Mouse (Mus musculus) midbrain, postnatal 0 days (tissue): Measurements from ENCODE around the gene Susd6. TPM values are rescaled to one million over a fixed set of nuclear protein-coding genes. Genes with fewer than 3 reads are reported as not detected.
"Not testable (repeated sequence)": the region's sequence is repeated elsewhere in the genome, so short reads cannot be mapped to it uniquely, and the experiment has no call there.

Source experiments
- ATAC-seq: fragments of 200-750 bp; cut with Nextera tagmentation; 2 replicates; pipeline ENCODE4 v1.8.0; 2017; ENCODE audit warnings: moderate number of reproducible peaks, mild to moderate bottlenecking, moderate TSS enrichment, moderate library complexity; ENCODE audit not compliant: low FRiP score
- DNase-seq: peaks from one replicate; pipeline ENCODE4 v3.0.0-alpha.2; 2015; ENCODE audit warnings: low spot score
- H3K27ac ChIP-seq: fragments of 300-500 bp; sonication (generic); 2 replicates; pipeline ENCODE4 v1.5.1; 2014; ENCODE audit warnings: low read depth, mild to moderate bottlenecking, low read length, mixed read lengths
- H3K27me3 ChIP-seq: fragments of 300-500 bp; sonication (generic); 2 replicates; pipeline ENCODE4 v1.6.1; 2014; ENCODE audit warnings: low read length, control low read depth, mixed read lengths; ENCODE audit not compliant: insufficient read depth
- H3K36me3 ChIP-seq: fragments of 300-500 bp; sonication (generic); 2 replicates; pipeline ENCODE4 v1.6.1; 2014; ENCODE audit warnings: low read length, control low read depth, mixed read lengths; ENCODE audit not compliant: insufficient read depth
- H3K4me1 ChIP-seq: fragments of 300-500 bp; sonication (generic); 2 replicates; pipeline ENCODE4 v1.6.1; 2014; ENCODE audit warnings: mild to moderate bottlenecking, control low read depth, antibody characterized with exemption, low read length, mixed read lengths; ENCODE audit not compliant: insufficient read depth
- H3K4me2 ChIP-seq: fragments of 300-500 bp; sonication (generic); 2 replicates; pipeline ENCODE4 v1.6.1; 2014; ENCODE audit warnings: low read depth, mild to moderate bottlenecking, low read length, mixed read lengths; ENCODE audit not compliant: poor library complexity, severe bottlenecking
- H3K4me3 ChIP-seq: fragments of 300-500 bp; sonication (generic); 2 replicates; pipeline ENCODE4 v1.5.1; 2014; ENCODE audit warnings: low read depth, mild to moderate bottlenecking, low read length, moderate library complexity
- H3K9ac ChIP-seq: fragments of 300-500 bp; sonication (generic); replicated peaks from 2 replicates; pipeline ENCODE4 v1.6.1; 2014; ENCODE audit warnings: mild to moderate bottlenecking, low read length, moderate library complexity, mixed read lengths; ENCODE audit not compliant: poor library complexity, severe bottlenecking
- H3K9me3 ChIP-seq: fragments of 300-500 bp; sonication (generic); 2 replicates; pipeline ENCODE4 v1.6.1; 2016; ENCODE audit warnings: low read length, control low read depth
- CTCF ChIP-seq: IDR thresholded peaks from 2 replicates; pipeline ENCODE4 v1.5.1; 2016; ENCODE audit warnings: antibody characterized with exemption, mild to moderate bottlenecking
- WGBS: fragments of 180-500 bp; shearing (Covaris S2); extraction: QIAGEN DNeasy Blood & Tissue Kit; methylation state at CpG from one replicate; pipeline ENCODE4 v1.1.7; 2014; 5-methylcytosine and 5-hydroxymethylcytosine counted together
- polyA plus RNA-seq: library from polyadenylated mRNA; unstranded; fragments of >200 nt; fragmentation: Nextera tagmentation; extraction: Ambion mirVana; gene quantifications from 2 replicates; pipeline ENCODE4 v1.2.1, GENCODE M21; 2015
- total RNA-seq: library from RNA; depleted of rRNA; stranded (reverse); fragments of >200 nt; gene quantifications from 2 replicates; pipeline ENCODE4 v1.2.3, GENCODE M21; 2014

Susd6 gene
- total and polyA plus RNA-seq, 2 experiments from 2014 or later, result 7.4 to 17.3 TPM

DNA sequence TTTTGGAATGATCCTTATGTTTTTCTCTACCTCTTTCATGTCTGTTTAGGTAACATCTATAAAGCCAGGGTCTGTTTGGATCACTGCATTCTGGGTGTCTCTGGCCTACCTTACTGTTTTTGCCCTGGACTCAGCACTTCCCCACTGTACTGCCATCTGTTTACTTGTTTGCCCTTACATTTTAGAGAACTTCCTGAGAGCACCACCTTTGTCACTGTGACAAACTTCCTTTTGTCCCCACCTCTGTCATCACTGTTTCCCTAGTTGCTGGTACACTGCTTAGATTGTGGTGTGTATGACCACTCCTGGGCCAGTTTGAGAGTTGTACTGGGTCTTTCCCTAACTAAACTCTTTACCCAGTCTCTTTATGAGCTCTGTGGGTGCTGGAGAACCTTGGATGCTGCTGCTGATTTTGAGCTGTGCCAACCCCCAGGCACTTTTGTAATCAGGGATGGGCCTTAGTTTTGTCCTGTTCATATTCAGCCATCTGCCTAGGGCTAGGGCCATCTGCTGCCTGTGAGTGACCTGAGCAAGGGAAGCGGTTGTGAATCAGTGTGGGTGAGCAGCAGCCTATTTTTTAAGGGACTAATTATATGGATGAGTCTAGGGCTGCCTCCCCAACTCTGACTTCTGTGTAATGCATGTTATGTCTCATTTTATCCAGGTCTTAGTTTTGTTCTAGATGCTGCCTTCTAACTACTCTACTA is 26.2 kb downstream of the Susd6 start:
- H3K27ac ChIP-seq, result no peak overlapping the region
- no peaks in the 10 kb centered on the region for H3K36me3 ChIP-seq
- 24% methylated on average over 1 of the region's 1 CpGs for WGBS
- no peaks in the 10 kb centered on the region for H3K9me3 ChIP-seq
- H3K4me2 ChIP-seq, result no peak overlapping the region
- no peak overlapping the region for H3K4me3 ChIP-seq
- TF ChIP-seq CTCF, result no peak
- no peaks in the 10 kb centered on the region; the same call in 1 of the 2 replicates for H3K4me1 ChIP-seq
- ATAC-seq (no peak), DNase-seq (peak; percentile 59)
- no peaks in the 10 kb centered on the region for H3K27me3 ChIP-seq
- H3K9ac ChIP-seq, result no peak overlapping the region

DNA sequence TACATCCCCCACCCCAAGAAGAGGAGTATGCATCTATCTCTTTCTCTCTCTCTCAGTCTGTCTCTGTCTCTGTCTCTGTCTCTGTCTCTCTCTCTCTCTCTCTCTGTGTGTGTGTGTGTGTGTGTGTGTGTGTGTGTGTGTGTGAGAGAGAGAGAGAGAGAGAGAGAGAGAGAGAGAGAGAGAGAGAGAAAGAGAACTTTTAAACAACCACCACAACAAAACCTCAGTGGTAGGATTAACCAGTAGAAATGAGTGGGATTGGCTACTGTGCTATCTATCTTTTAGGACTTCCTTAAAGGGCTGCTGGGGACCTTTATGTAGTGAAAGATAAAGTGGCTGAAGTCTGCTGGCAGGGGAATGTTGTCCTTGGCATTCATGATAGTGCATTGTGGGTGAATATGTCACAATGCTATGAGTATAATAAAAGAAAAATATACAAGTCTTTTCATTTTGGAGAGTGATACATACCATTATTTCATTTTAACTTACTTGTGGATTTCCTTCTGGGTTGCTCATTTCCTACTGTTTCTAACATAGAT is 27.5 kb downstream of the Susd6 start:
- no peak overlapping the region for H3K4me3 ChIP-seq
- no peak overlapping the region for H3K9ac ChIP-seq
- H3K36me3 ChIP-seq, result no peaks in the 10 kb centered on the region
- ATAC-seq (no peak), DNase-seq (no peak)
- H3K9me3 ChIP-seq, result no peaks in the 10 kb centered on the region
- H3K27me3 ChIP-seq, result no peaks in the 10 kb centered on the region
- no peak for TF ChIP-seq CTCF
- H3K4me2 ChIP-seq, result no peak overlapping the region
- H3K4me1 ChIP-seq, result no peaks in the 10 kb centered on the region; the same call in 1 of the 2 replicates
- H3K27ac ChIP-seq, result no peak overlapping the region

DNA sequence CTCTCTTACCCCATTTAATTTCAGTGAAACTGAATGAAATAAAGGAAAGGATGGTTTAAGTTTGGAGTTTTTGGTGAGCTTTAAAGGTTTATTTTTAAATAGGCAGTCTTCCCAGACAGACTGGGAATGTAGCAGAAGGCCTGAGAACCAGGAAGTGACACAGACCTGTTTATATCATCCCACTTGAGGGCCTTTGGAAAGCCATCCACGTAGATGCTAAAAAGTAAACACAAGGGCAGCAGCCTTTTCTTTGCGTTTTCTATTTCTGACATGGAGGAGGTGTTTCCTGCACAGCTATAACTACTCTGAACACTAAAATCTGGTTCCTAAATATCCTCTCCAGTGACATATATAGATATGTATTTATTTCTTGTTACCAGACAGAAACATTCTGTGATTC is 28.7 kb downstream of the Susd6 start:
- not testable (repeated sequence) for ATAC-seq, H3K4me3 ChIP-seq, H3K27me3 ChIP-seq, H3K4me1 ChIP-seq, H3K9me3 ChIP-seq, H3K27ac ChIP-seq, H3K36me3 ChIP-seq, H3K9ac ChIP-seq, H3K4me2 ChIP-seq, DNase-seq
- WGBS, result 64% methylated on average over 2 of the region's 2 CpGs

DNA sequence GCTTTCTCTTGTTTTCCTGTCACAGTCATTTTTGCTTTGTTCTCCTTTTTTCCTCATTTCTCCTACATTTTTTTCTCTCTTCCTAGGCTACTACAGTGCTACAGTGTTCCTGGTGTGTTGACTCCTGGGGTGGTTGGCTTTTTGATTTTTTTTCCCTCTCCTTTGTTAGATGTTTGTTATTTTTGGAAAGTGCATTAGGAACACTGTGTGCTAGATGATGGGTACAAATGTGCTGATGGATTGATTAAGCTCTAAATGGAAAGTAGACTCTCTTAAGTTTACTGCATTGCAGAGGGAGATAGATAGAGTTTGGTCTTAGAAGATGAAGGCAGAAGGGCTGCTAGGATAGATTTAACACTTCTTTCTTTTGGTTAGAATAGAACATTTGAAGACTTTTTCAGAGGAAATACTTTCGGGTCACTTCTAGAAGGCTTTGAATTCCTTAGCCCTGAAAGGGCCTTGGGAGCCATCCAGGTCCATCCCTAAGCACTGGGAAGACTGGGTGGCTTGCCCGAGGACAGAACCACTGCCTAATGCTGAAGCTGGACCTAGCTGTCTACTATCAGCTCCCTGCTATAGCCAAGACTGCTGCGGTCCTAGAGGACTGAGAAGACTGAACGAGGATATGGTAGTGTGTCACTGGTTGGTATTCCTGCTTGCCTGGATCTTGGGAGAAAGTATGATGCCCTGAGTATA is 31.1 kb downstream of the Susd6 start:
- Histone ChIP-seq H3K27me3 (no peaks in the 10 kb centered on the region), H3K4me1 (no peaks in the 10 kb centered on the region; the same call in 1 of the 2 replicates), H3K9ac (no peak overlapping the region), H3K27ac (peak overlapping the region; percentile 43; the same call in 1 of the 2 replicates), H3K4me2 (no peak overlapping the region), H3K36me3 (no peaks in the 10 kb centered on the region), H3K9me3 (no peaks in the 10 kb centered on the region), H3K4me3 (no peak overlapping the region)
- ATAC-seq (no peak), DNase-seq (no peak)
- 83% methylated on average over 4 of the region's 4 CpGs for WGBS
- TF ChIP-seq CTCF, result no peak

DNA sequence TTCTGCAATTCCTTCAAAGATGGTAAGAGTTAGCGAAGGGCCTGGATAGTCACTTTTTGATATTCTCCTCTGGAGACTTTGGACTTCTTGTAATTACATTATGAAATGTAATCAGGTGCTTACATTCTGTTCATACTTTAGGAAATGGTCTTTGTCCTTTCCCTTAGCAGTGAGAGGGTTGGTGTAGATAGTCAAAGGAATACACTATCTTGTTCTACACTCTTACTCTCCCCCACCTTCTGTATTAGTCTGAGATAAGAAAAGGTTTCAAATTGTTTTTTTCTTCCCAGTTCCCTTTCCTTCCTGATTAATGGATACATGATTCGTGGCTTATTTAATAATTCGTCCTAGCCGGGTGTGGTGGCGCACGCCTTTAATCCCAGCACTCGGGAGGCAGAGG is 32.2 kb downstream of the Susd6 start:
- H3K4me3 ChIP-seq, result no peak overlapping the region
- no peak overlapping the region for H3K4me2 ChIP-seq
- H3K36me3 ChIP-seq, result no peaks in the 10 kb centered on the region
- no peaks in the 10 kb centered on the region for H3K27me3 ChIP-seq
- DNase-seq (no peak), ATAC-seq (no peak)
- H3K9ac ChIP-seq, result no peak overlapping the region
- no peak overlapping the region for H3K27ac ChIP-seq
- TF ChIP-seq CTCF, result no peak
- 93% methylated on average over 7 of the region's 7 CpGs for WGBS
- H3K9me3 ChIP-seq, result no peaks in the 10 kb centered on the region
- H3K4me1 ChIP-seq, result no peaks in the 10 kb centered on the region

DNA sequence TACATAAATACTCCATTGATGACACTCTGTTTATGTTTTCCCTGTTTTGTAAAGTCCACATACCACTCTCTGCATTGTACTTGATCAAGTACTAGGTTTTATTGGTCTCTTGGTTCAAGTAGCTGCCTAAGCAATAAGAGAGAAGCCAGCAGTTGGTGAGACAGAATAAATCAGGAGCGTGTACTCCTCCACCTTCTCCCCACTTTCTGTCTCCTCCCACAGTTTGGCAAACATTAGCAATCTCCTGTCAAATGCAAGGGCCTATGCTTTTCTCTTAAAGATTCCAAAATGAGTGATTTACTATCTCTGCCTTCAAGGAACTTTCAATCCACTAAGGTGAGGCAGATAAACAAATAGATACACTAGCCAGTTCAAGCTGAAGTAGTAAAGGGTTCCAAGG is 33.9 kb downstream of the Susd6 start:
- H3K9ac ChIP-seq, result no peak overlapping the region
- WGBS, result 89% methylated on average over 1 of the region's 1 CpGs
- H3K27ac ChIP-seq, result no peak overlapping the region
- no peaks in the 10 kb centered on the region for H3K4me1 ChIP-seq
- H3K27me3 ChIP-seq, result no peaks in the 10 kb centered on the region
- DNase-seq (no peak), ATAC-seq (no peak)
- TF ChIP-seq CTCF, result no peak
- H3K36me3 ChIP-seq, result no peaks in the 10 kb centered on the region
- H3K9me3 ChIP-seq, result no peaks in the 10 kb centered on the region
- no peak overlapping the region for H3K4me3 ChIP-seq
- H3K4me2 ChIP-seq, result no peak overlapping the region
